Mouse (Mus musculus) lung, adult 2 months (tissue): ENCODE measurements at regions not wholly inside any gene's neighbourhood (a gene's known extent, or its start where the extent isn't known, plus 50 kb on each side); places are given as distances from the start of the nearest gene placed in this dataset.

Experiments
- CTCF ChIP-seq: fragments of 200-500 bp; IDR thresholded peaks from 2 replicates; pipeline ENCODE4 v1.5.1; 2011; ENCODE audit warnings: mild to moderate bottlenecking, low read length, control low read depth; ENCODE audit not compliant: insufficient read depth
- POLR2A ChIP-seq: fragments of 200-500 bp; IDR thresholded peaks from 2 replicates; pipeline ENCODE4 v1.6.1; 2011; ENCODE audit warnings: low read depth, mild to moderate bottlenecking, control low read depth, low read length, borderline replicate concordance; ENCODE audit errors: extremely low read depth

DNA sequence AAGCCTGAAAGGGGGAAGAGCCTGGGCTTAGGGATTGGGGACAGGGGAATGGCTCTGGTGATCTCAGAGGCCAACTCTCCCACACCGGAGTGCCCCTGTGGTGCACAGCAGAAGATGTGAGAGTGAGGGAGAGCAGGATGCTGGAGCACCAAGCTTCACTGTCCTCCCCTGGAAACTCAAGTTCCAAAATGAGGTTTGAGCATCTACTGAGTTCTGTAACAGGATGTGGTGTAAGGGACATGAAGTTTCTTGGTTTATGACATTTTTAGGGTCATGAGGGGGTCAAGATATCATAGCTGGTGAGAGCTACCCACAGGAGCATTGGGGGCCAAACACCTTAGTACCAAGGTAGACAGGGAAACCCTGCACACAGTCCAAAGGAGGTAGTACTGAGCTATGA is 274.1 kb upstream of the Zmiz1 start:
- no peak for TF ChIP-seq POLR2A
- no peak for TF ChIP-seq CTCF
